In the genomic region with DNA sequence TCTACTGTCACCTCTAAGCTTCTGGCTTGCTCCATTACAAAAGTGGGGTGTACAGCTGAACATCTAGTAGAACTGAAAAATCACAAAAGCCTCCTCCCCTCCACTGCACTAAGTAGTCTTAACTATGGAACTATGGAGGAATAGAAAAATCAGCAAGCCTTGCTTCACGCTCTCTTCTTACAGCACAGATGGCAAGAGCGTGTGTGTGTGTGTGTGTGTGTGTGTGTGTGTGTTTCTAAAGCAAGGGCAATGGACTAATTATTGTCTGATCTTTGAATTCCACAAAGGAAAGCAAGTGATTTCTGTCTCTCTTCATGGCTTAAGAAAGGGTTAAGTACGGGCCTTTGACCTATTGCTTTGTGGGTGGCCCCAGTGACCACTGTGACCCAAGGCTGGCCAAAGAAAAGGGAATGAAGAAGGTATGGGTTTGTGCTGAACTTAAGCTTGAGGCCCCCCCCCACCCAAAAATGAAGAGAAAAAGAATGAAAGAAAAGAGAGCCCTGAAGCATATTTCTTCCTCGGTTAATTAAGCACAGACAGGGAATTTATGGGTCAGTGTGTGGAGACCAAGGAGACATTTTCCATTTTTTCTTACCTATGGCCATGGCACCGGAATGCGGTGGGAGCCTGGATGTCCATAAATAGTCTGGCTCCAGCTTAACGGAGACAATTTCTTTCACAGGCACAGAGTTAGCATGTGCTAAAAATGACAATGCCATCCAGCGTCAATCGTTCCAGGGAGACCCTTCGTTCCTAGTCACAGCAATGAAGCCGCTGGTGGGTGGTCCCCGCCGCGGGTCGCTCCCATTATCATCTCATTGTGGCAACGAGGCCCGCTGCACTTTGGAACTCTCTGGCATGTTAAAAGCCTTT, we compare ENCODE assay signal across 14 mouse cellular contexts.
A peak's percentile ranks its signal among the peaks of the same experiment; 100 is the strongest.
DNase-seq lines count a peak whose midpoint lies in the region; ATAC-seq lines count a peak whose summit lies in the region.
"Had no signal": no experiment of that assay in that cellular context is flagged by ENCODE, and none has a peak within 500 bp of the region (broad histone marks: within the 10 kb centered on the region; RNA-seq: fewer than 3 reads in every experiment).

No protein-coding gene starts in this region.

- no peaks in the 10 kb centered on the region for H3K27me3 ChIP-seq in heart, embryonic 14.5 days (ENCODE audit: control insufficient read depth, insufficient read depth, low read length)
- no peaks in the 10 kb centered on the region for H3K27me3 ChIP-seq in heart, embryonic 12.5 days (replicated peaks)
- no peaks in the 10 kb centered on the region for H3K27me3 ChIP-seq in forebrain, embryonic 16.5 days (replicated peaks; ENCODE audit: control insufficient read depth, insufficient read depth, low read length)
- H3K27me3 ChIP-seq in midbrain, embryonic 12.5 days, result peaks cover 9% of the 10 kb centered on the region; the same call in 1 of the 2 replicates
- H3K27me3 ChIP-seq: heart, embryonic 15.5 days had no signal

- no peak overlapping the region for H3K4me3 ChIP-seq in heart, embryonic 14.5 days (ENCODE audit: control insufficient read depth in 1 of 2, insufficient read depth in 1 of 2, low read depth in 1 of 2, low read length in 2 of 2)
- no peak overlapping the region for H3K4me3 ChIP-seq in heart, embryonic 12.5 days
- no peak overlapping the region for H3K4me3 ChIP-seq in forebrain, embryonic 16.5 days (replicated peaks; ENCODE audit: low read length)
- no peak overlapping the region for H3K4me3 ChIP-seq in midbrain, embryonic 12.5 days
- H3K4me3 ChIP-seq: heart, embryonic 15.5 days; limb, embryonic 12.5 days had no signal

- DNase-seq in retina, postnatal 1 day, result peak; percentile 64
- no peak for DNase-seq in thymus, postnatal 36 days
- DNase-seq in spleen, postnatal 14 days (ENCODE audit: low spot score in 2 of 2), result no peak
- no peak for DNase-seq in frontal cortex, postnatal 25 days (ENCODE audit: low spot score in 2 of 2)
- DNase-seq: cerebellum, adult 8-10 months; kidney, adult 11 months; lung, adult 2 months had no signal

- H3K27ac ChIP-seq in heart, embryonic 14.5 days (replicated peaks in 1 of 2; ENCODE audit: control insufficient read depth in 1 of 2, insufficient read depth in 1 of 2, low read depth in 2 of 2, low read length in 2 of 2), result no peak overlapping the region
- no peak overlapping the region for H3K27ac ChIP-seq in heart, embryonic 12.5 days (ENCODE audit: poor library complexity, severe bottlenecking)
- no peak overlapping the region for H3K27ac ChIP-seq in forebrain, embryonic 16.5 days (ENCODE audit: low read length)
- no peak overlapping the region for H3K27ac ChIP-seq in midbrain, embryonic 12.5 days (replicated peaks)
- H3K27ac ChIP-seq: heart, embryonic 15.5 days; limb, embryonic 12.5 days had no signal

- no peak overlapping the region for H3K9ac ChIP-seq in heart, embryonic 14.5 days (ENCODE audit: low read length)
- no peak overlapping the region for H3K9ac ChIP-seq in heart, embryonic 12.5 days
- H3K9ac ChIP-seq in forebrain, embryonic 16.5 days (replicated peaks; ENCODE audit: low read depth, low read length), result no peak overlapping the region
- no peak overlapping the region for H3K9ac ChIP-seq in midbrain, embryonic 12.5 days (replicated peaks)
- H3K9ac ChIP-seq: heart, embryonic 15.5 days; limb, embryonic 12.5 days had no signal

- 0 out of 2 replicates have a peak overlapping the region, but pooled peaks have one; percentile 25 for H3K4me2 ChIP-seq in heart, embryonic 14.5 days (ENCODE audit: low read length)
- H3K4me2 ChIP-seq in heart, embryonic 12.5 days, result no peak overlapping the region
- H3K4me2 ChIP-seq in forebrain, embryonic 16.5 days (ENCODE audit: low read length), result no peak overlapping the region
- peak overlapping the region; percentile 32 for H3K4me2 ChIP-seq in midbrain, embryonic 12.5 days (replicated peaks)
- H3K4me2 ChIP-seq: heart, embryonic 15.5 days; limb, embryonic 12.5 days had no signal

- 60% methylated on average over 17 of the region's 17 CpGs for WGBS in heart, embryonic 14.5 days
- WGBS in heart, embryonic 12.5 days, result 74% methylated on average over 17 of the region's 17 CpGs
- 42% methylated on average over 17 of the region's 17 CpGs for WGBS in forebrain, embryonic 16.5 days
- WGBS in midbrain, embryonic 12.5 days, result 25% methylated on average over 17 of the region's 17 CpGs

- no peak for ATAC-seq in heart, embryonic 14.5 days (ENCODE audit: insufficient number of reproducible peaks, insufficient read depth, low FRiP score, low read depth)
- no peak for ATAC-seq in heart, embryonic 12.5 days (ENCODE audit: insufficient number of reproducible peaks, low FRiP score)
- 0 out of 2 replicates have a peak, but pooled peaks have one; percentile 40 for ATAC-seq in forebrain, embryonic 16.5 days
- ATAC-seq in midbrain, embryonic 12.5 days (ENCODE audit: low FRiP score, low read depth), result peak; percentile 71

- H3K36me3 ChIP-seq in heart, embryonic 14.5 days (ENCODE audit: control insufficient read depth, insufficient read depth, low read length), result no peaks in the 10 kb centered on the region
- no peaks in the 10 kb centered on the region for H3K36me3 ChIP-seq in heart, embryonic 12.5 days
- H3K36me3 ChIP-seq in forebrain, embryonic 16.5 days (ENCODE audit: control insufficient read depth, insufficient read depth), result no peaks in the 10 kb centered on the region
- no peaks in the 10 kb centered on the region for H3K36me3 ChIP-seq in midbrain, embryonic 12.5 days
- H3K36me3 ChIP-seq: G1E; heart, embryonic 15.5 days; limb, embryonic 12.5 days had no signal

- H3K4me1 ChIP-seq in heart, embryonic 14.5 days (ENCODE audit: control insufficient read depth in 2 of 2, insufficient read depth in 2 of 2, low read length in 2 of 2), result no peaks in the 10 kb centered on the region; a peak in 1 of 4 replicates
- H3K4me1 ChIP-seq in heart, embryonic 12.5 days (replicated peaks), result no peaks in the 10 kb centered on the region
- peaks cover 10% of the 10 kb centered on the region; the same call in 1 of the 2 replicates for H3K4me1 ChIP-seq in forebrain, embryonic 16.5 days (replicated peaks; ENCODE audit: control insufficient read depth, insufficient read depth, low read length)
- H3K4me1 ChIP-seq in midbrain, embryonic 12.5 days, result peaks cover 12% of the 10 kb centered on the region
- H3K4me1 ChIP-seq: heart, embryonic 15.5 days had no signal

- H3K9me3 ChIP-seq in heart, embryonic 14.5 days (ENCODE audit: control insufficient read depth, low read length), result no peaks in the 10 kb centered on the region
- no peaks in the 10 kb centered on the region for H3K9me3 ChIP-seq in heart, embryonic 12.5 days (replicated peaks)
- no peaks in the 10 kb centered on the region for H3K9me3 ChIP-seq in forebrain, embryonic 16.5 days (ENCODE audit: control insufficient read depth, low read length)
- no peaks in the 10 kb centered on the region for H3K9me3 ChIP-seq in midbrain, embryonic 12.5 days
- H3K9me3 ChIP-seq: heart, embryonic 15.5 days; limb, embryonic 12.5 days had no signal

Comparison
In these comparisons a context has a peak if more than half of its experiments do, and no peak if none do; other contexts are left out.
1. H3K4me2 ChIP-seq: peak in heart, embryonic 14.5 days (single experiment) and midbrain, embryonic 12.5 days (single experiment); none in heart, embryonic 12.5 days (single experiment) and forebrain, embryonic 16.5 days (single experiment).
2. ATAC-seq: peak in forebrain, embryonic 16.5 days (single experiment) and midbrain, embryonic 12.5 days (single experiment); none in heart, embryonic 14.5 days (single experiment) and heart, embryonic 12.5 days (single experiment).